Mouse (Mus musculus) midbrain, embryonic 15.5 days (tissue): ENCODE measurements around the gene Arhgap11a. TPM values are rescaled to one million over a fixed set of nuclear protein-coding genes. Genes with fewer than 3 reads are reported as not detected.

Source experiments
- ATAC-seq: fragments of 200-750 bp; cut with Nextera tagmentation; replicated peaks from 2 replicates; pipeline ENCODE4 v1.8.0; 2017; ENCODE audit warnings: moderate TSS enrichment
- H3K27ac ChIP-seq: fragments of 300-500 bp; sonication (generic); 2 replicates; pipeline ENCODE4 v1.5.1; 2015; ENCODE audit warnings: mild to moderate bottlenecking, inconsistent platforms
- H3K27me3 ChIP-seq: fragments of 300-500 bp; sonication (generic); replicated peaks from 2 replicates; pipeline ENCODE4 v1.6.1; 2015; ENCODE audit warnings: inconsistent platforms
- H3K36me3 ChIP-seq: fragments of 300-500 bp; sonication (generic); replicated peaks from 2 replicates; pipeline ENCODE4 v1.6.1; 2015; ENCODE audit warnings: inconsistent platforms
- H3K4me1 ChIP-seq: fragments of 300-500 bp; sonication (generic); 2 replicates; pipeline ENCODE4 v1.6.1; 2015; ENCODE audit warnings: inconsistent platforms
- H3K4me2 ChIP-seq: fragments of 300-500 bp; sonication (generic); 2 replicates; pipeline ENCODE4 v1.6.1; 2015; ENCODE audit warnings: inconsistent platforms, mild to moderate bottlenecking, moderate library complexity
- H3K4me3 ChIP-seq: fragments of 300-500 bp; sonication (generic); 2 replicates; pipeline ENCODE4 v1.5.1; 2015; ENCODE audit warnings: mild to moderate bottlenecking, inconsistent platforms
- H3K9ac ChIP-seq: fragments of 300-500 bp; sonication (generic); 2 replicates; pipeline ENCODE4 v1.6.1; 2015; ENCODE audit warnings: mild to moderate bottlenecking, inconsistent platforms
- H3K9me3 ChIP-seq: fragments of 300-500 bp; sonication (generic); 2 replicates; pipeline ENCODE4 v1.6.1; 2016; ENCODE audit warnings: inconsistent platforms
- WGBS: fragments of 180-500 bp; shearing (Covaris S2); methylation state at CpG from one replicate; pipeline ENCODE4 v1.1.7; 2015; ENCODE audit warnings: mixed read lengths; 5-methylcytosine and 5-hydroxymethylcytosine counted together
- polyA plus RNA-seq: library from polyadenylated mRNA; unstranded; fragments of >200 nt; fragmentation: Nextera tagmentation; extraction: Ambion mirVana; gene quantifications from 2 replicates; pipeline ENCODE4 v1.2.1, GENCODE M21; 2015

Gene Arhgap11a
- polyA plus RNA-seq = 6.5 and 6.7 TPM in 2 replicates

- peak within 1 kb of the TSS; percentile 56 for H3K4me3 ChIP-seq
- H3K27me3 ChIP-seq = no peaks in the 10 kb centered on the region
- H3K4me2 ChIP-seq = peak within 1 kb of the TSS; percentile 82
- H3K27ac ChIP-seq = peak within 1 kb of the TSS; percentile 78
- no peaks in the 10 kb centered on the region for H3K9me3 ChIP-seq
- peak; percentile 97 for ATAC-seq
- H3K9ac ChIP-seq = peak within 1 kb of the TSS; percentile 35
- no peaks in the 10 kb centered on the region for H3K36me3 ChIP-seq
- under 1% methylated on average over 48 of the region's 48 CpGs for WGBS
- peaks cover 14% of the 10 kb centered on the region for H3K4me1 ChIP-seq
These were observed at the start of gene Arhgap11a for GRCm38 (mm10) chr2:113848245-113849121. Gene Arhgap11a, minus strand, starts transcription at chr2:113848661.

- Histone ChIP-seq H3K4me1 (no peaks in the 10 kb centered on the region), H3K4me2 (no peak overlapping the region), H3K4me3 (no peak overlapping the region), H3K9ac (no peak overlapping the region), H3K27ac (no peak overlapping the region), H3K9me3 (no peaks in the 10 kb centered on the region), H3K27me3 (no peaks in the 10 kb centered on the region), H3K36me3 (no peaks in the 10 kb centered on the region)
- 82% methylated on average over 10 of the region's 12 CpGs for WGBS
- no peak for ATAC-seq
These were observed 45.1 kb upstream of the Arhgap11a start for GRCm38 (mm10) chr2:113893385-113894122.

- ATAC-seq = no peak
- no peak overlapping the region for H3K27ac ChIP-seq
- H3K4me1 ChIP-seq = no peaks in the 10 kb centered on the region
- no peak overlapping the region for H3K9ac ChIP-seq
- H3K4me3 ChIP-seq = no peak overlapping the region
- H3K9me3 ChIP-seq = no peaks in the 10 kb centered on the region
- no peaks in the 10 kb centered on the region for H3K27me3 ChIP-seq
- WGBS = 78% methylated on average over 4 of the region's 4 CpGs
- H3K36me3 ChIP-seq = no peaks in the 10 kb centered on the region
- no peak overlapping the region for H3K4me2 ChIP-seq
These were observed 38.7 kb upstream of the Arhgap11a start for GRCm38 (mm10) chr2:113887166-113887565.

- Histone ChIP-seq H3K27me3 (no peaks in the 10 kb centered on the region), H3K9me3 (no peaks in the 10 kb centered on the region), H3K4me2 (no peak overlapping the region), H3K4me1 (no peaks in the 10 kb centered on the region), H3K9ac (no peak overlapping the region), H3K4me3 (no peak overlapping the region), H3K27ac (no peak overlapping the region), H3K36me3 (no peaks in the 10 kb centered on the region)
- no peak for ATAC-seq
- 81% methylated on average over 1 of the region's 1 CpGs for WGBS
These were observed 37.6 kb upstream of the Arhgap11a start for GRCm38 (mm10) chr2:113886061-113886460.

GRCm38 (mm10) chr2:113870115-113870514 is 21.7 kb upstream of the Arhgap11a start:
- ATAC-seq = no peak
- 93% methylated on average over 1 of the region's 1 CpGs for WGBS
- no peaks in the 10 kb centered on the region for H3K27me3 ChIP-seq
- no peaks in the 10 kb centered on the region for H3K9me3 ChIP-seq
- no peak overlapping the region for H3K4me2 ChIP-seq
- no peaks in the 10 kb centered on the region for H3K36me3 ChIP-seq
- no peak overlapping the region for H3K9ac ChIP-seq
- no peak overlapping the region for H3K27ac ChIP-seq
- H3K4me1 ChIP-seq = no peaks in the 10 kb centered on the region
- no peak overlapping the region for H3K4me3 ChIP-seq

- H3K4me3 ChIP-seq = no peak overlapping the region
- H3K4me1 ChIP-seq = no peaks in the 10 kb centered on the region
- no peak overlapping the region for H3K27ac ChIP-seq
- no peaks in the 10 kb centered on the region for H3K9me3 ChIP-seq
- no peaks in the 10 kb centered on the region for H3K27me3 ChIP-seq
- 83% methylated on average over 4 of the region's 4 CpGs for WGBS
- no peak for ATAC-seq
- H3K4me2 ChIP-seq = no peak overlapping the region
- H3K9ac ChIP-seq = no peak overlapping the region
- no peaks in the 10 kb centered on the region for H3K36me3 ChIP-seq
These were observed 19.9 kb upstream of the Arhgap11a start for GRCm38 (mm10) chr2:113868404-113868803.

- H3K4me1 ChIP-seq = no peaks in the 10 kb centered on the region
- H3K4me3 ChIP-seq = no peak overlapping the region
- H3K9me3 ChIP-seq = no peaks in the 10 kb centered on the region
- no peak overlapping the region for H3K27ac ChIP-seq
- no peaks in the 10 kb centered on the region for H3K36me3 ChIP-seq
- H3K27me3 ChIP-seq = no peaks in the 10 kb centered on the region
- H3K9ac ChIP-seq = no peak overlapping the region
- no peak for ATAC-seq
- no peak overlapping the region for H3K4me2 ChIP-seq
- WGBS = 43% methylated on average over 2 of the region's 2 CpGs
These were observed 17.7 kb upstream of the Arhgap11a start for GRCm38 (mm10) chr2:113866155-113866554.

- peaks cover 14% of the 10 kb centered on the region for H3K4me1 ChIP-seq
- peak overlapping the region; percentile 78 for H3K27ac ChIP-seq
- H3K4me2 ChIP-seq = peak overlapping the region; percentile 82
- WGBS = 0% methylated on average over 3 of the region's 3 CpGs
- peak overlapping the region; percentile 35 for H3K9ac ChIP-seq
- ATAC-seq = peak; percentile 85
- H3K4me3 ChIP-seq = peak overlapping the region; percentile 56
- no peaks in the 10 kb centered on the region for H3K36me3 ChIP-seq
- no peaks in the 10 kb centered on the region for H3K9me3 ChIP-seq
- H3K27me3 ChIP-seq = no peaks in the 10 kb centered on the region
These were observed 680 bp upstream of the Arhgap11a start for GRCm38 (mm10) chr2:113849141-113849540.

GRCm38 (mm10) chr2:113847678-113848244 is 700 bp downstream of the Arhgap11a start:
- Histone ChIP-seq H3K4me2 (peak overlapping the region; percentile 82), H3K27ac (no peak overlapping the region), H3K9me3 (no peaks in the 10 kb centered on the region), H3K4me3 (peak overlapping the region; percentile 56), H3K9ac (peak overlapping the region; percentile 34; the same call in 1 of the 2 replicates), H3K4me1 (peaks cover 14% of the 10 kb centered on the region), H3K36me3 (no peaks in the 10 kb centered on the region), H3K27me3 (no peaks in the 10 kb centered on the region)
- ATAC-seq = peak; percentile 6; the same call in 1 of the 2 replicates
- under 1% methylated on average over 24 of the region's 24 CpGs for WGBS

GRCm38 (mm10) chr2:113845081-113845480 is 3.4 kb downstream of the Arhgap11a start:
- WGBS = 83% methylated on average over 4 of the region's 4 CpGs
- H3K9me3 ChIP-seq = no peaks in the 10 kb centered on the region
- no peak overlapping the region for H3K27ac ChIP-seq
- H3K4me3 ChIP-seq = no peak overlapping the region
- no peaks in the 10 kb centered on the region for H3K36me3 ChIP-seq
- H3K9ac ChIP-seq = no peak overlapping the region
- H3K4me2 ChIP-seq = no peak overlapping the region
- no peaks in the 10 kb centered on the region for H3K27me3 ChIP-seq
- H3K4me1 ChIP-seq = peaks cover 14% of the 10 kb centered on the region
- ATAC-seq = no peak

- H3K27me3 ChIP-seq = no peaks in the 10 kb centered on the region
- H3K4me2 ChIP-seq = no peak overlapping the region
- H3K9me3 ChIP-seq = no peaks in the 10 kb centered on the region
- no peaks in the 10 kb centered on the region for H3K4me1 ChIP-seq
- WGBS = 97% methylated on average over 4 of the region's 4 CpGs
- H3K9ac ChIP-seq = no peak overlapping the region
- H3K36me3 ChIP-seq = no peaks in the 10 kb centered on the region
- ATAC-seq = no peak
- H3K4me3 ChIP-seq = no peak overlapping the region
- no peak overlapping the region for H3K27ac ChIP-seq
These were observed 6.6 kb downstream of the Arhgap11a start for GRCm38 (mm10) chr2:113841656-113842437.
